Mouse (Mus musculus) gastrocnemius, adult 2 months (tissue): Measurements from ENCODE around the gene Nek7. TPM values are rescaled to one million over a fixed set of nuclear protein-coding genes. Genes with fewer than 3 reads are reported as not detected.

Source experiments
- DNase-seq: peaks from one replicate; pipeline ENCODE4 v3.0.0; 2022
- H3K27ac ChIP-seq: fragments of 200-600 bp; 2 replicates; pipeline ENCODE4 v1.8.1; 2022; ENCODE audit warnings: mild to moderate bottlenecking
- H3K4me3 ChIP-seq: fragments of 200-600 bp; 2 replicates; pipeline ENCODE4 v1.8.1; 2022; ENCODE audit warnings: mild to moderate bottlenecking, moderate library complexity
- CTCF ChIP-seq: fragments of 200-600 bp; IDR thresholded peaks from 2 replicates; pipeline ENCODE4 v1.8.1; 2022; ENCODE audit warnings: antibody characterized with exemption, mild to moderate bottlenecking, moderate library complexity
- intact Hi-C: fragments of 180-260 bp; cut with DNase I; formaldehyde crosslinking; loops from one replicate; pipeline ENCODE4 v1.15.1; 2025
- total RNA-seq, 2 experiments: library from RNA; stranded (reverse); gene quantifications; 2 replicates each; pipeline ENCODE4 v1.2.3; 2021

Nek7 gene
- total RNA-seq, 2 experiments from 2014 or later: 97.8 to 113 TPM

- Histone ChIP-seq H3K4me3 (no peak overlapping the region), H3K27ac (peak overlapping the region; percentile 20; the same call in 1 of the 2 replicates)
- peak; percentile 36 for DNase-seq
- TF ChIP-seq CTCF: no peak
- intact Hi-C loops: no loop called here
These were observed 15.2 kb downstream of the Nek7 start for GRCm38 (mm10) chr1:138604736-138605135.

GRCm38 (mm10) chr1:138603974-138604373 lies 16.0 kb downstream of the Nek7 start:
- peak overlapping the region; percentile 16; the same call in 1 of the 2 replicates for H3K27ac ChIP-seq

GRCm38 (mm10) chr1:138598087-138598486 lies 21.9 kb downstream of the Nek7 start:
- intact Hi-C loops: no loop called here
- no peak overlapping the region for H3K27ac ChIP-seq
- DNase-seq: no peak
- TF ChIP-seq CTCF: no peak
- no peak overlapping the region for H3K4me3 ChIP-seq

More at GRCm38 (mm10) chr1:138603974-138604373, 16.0 kb downstream of the Nek7 start:
- intact Hi-C loops: no loop called here
- no peak for DNase-seq
- H3K4me3 ChIP-seq: no peak overlapping the region
- no peak for TF ChIP-seq CTCF

GRCm38 (mm10) chr1:138596127-138596706 lies 23.7 kb downstream of the Nek7 start:
- DNase-seq: no peak
- intact Hi-C loops: no loop called here
- H3K4me3 ChIP-seq: no peak overlapping the region
- TF ChIP-seq CTCF: no peak
- H3K27ac ChIP-seq: peak overlapping the region; percentile 76

- Histone ChIP-seq H3K4me3 (no peak overlapping the region), H3K27ac (peak overlapping the region; percentile 76; the same call in 1 of the 2 replicates)
- DNase-seq: no peak
- TF ChIP-seq CTCF: no peak
- intact Hi-C loops: no loop called here
These were observed 25.0 kb downstream of the Nek7 start for GRCm38 (mm10) chr1:138594910-138595309.

- Histone ChIP-seq H3K4me3 (no peak overlapping the region), H3K27ac (no peak overlapping the region)
- intact Hi-C loops: no loop called here
- TF ChIP-seq CTCF: no peak
- no peak for DNase-seq
These were observed 26.0 kb downstream of the Nek7 start for GRCm38 (mm10) chr1:138593922-138594321.

GRCm38 (mm10) chr1:138592466-138592865 lies 27.5 kb downstream of the Nek7 start:
- Histone ChIP-seq H3K4me3 (no peak overlapping the region), H3K27ac (no peak overlapping the region)
- no peak for TF ChIP-seq CTCF
- no peak for DNase-seq
- intact Hi-C loops: no loop called here

GRCm38 (mm10) chr1:138590451-138591022 lies 29.4 kb downstream of the Nek7 start:
- Histone ChIP-seq H3K4me3 (no peak overlapping the region), H3K27ac (no peak overlapping the region)
- TF ChIP-seq CTCF: no peak
- no peak for DNase-seq
- intact Hi-C loops: no loop called here

GRCm38 (mm10) chr1:138589126-138589525 lies 30.8 kb downstream of the Nek7 start:
- TF ChIP-seq CTCF: no peak
- Histone ChIP-seq H3K4me3 (no peak overlapping the region), H3K27ac (no peak overlapping the region)
- no peak for DNase-seq
- intact Hi-C loops: no loop called here

GRCm38 (mm10) chr1:138587812-138588211 lies 32.1 kb downstream of the Nek7 start:
- Histone ChIP-seq H3K27ac (peak overlapping the region; percentile 58), H3K4me3 (no peak overlapping the region)
- TF ChIP-seq CTCF: no peak
- intact Hi-C loops: no loop called here
- no peak for DNase-seq

- Histone ChIP-seq H3K27ac (no peak overlapping the region), H3K4me3 (no peak overlapping the region)
- no peak for DNase-seq
- intact Hi-C loops: no loop called here
- TF ChIP-seq CTCF: no peak
These were observed 33.0 kb downstream of the Nek7 start for GRCm38 (mm10) chr1:138586891-138587290.

- H3K27ac ChIP-seq: no peak overlapping the region
- TF ChIP-seq CTCF: no peak
- intact Hi-C loops: no loop called here
- no peak overlapping the region for H3K4me3 ChIP-seq
- DNase-seq: no peak
These were observed 35.4 kb downstream of the Nek7 start for GRCm38 (mm10) chr1:138584423-138585013.

GRCm38 (mm10) chr1:138582225-138582624 lies 37.7 kb downstream of the Nek7 start:
- Histone ChIP-seq H3K27ac (no peak overlapping the region; the same call in 1 of the 2 replicates), H3K4me3 (no peak overlapping the region)
- no peak for DNase-seq
- intact Hi-C loops: no loop called here
- no peak for TF ChIP-seq CTCF
